Mouse (Mus musculus) cerebellum, adult 9-10 months (tissue): ENCODE results near the gene Mrap.

ENCODE experiments used
- DNase-seq: peaks from one replicate; pipeline ENCODE4 v3.0.0; 2022

Gene Mrap

DNA sequence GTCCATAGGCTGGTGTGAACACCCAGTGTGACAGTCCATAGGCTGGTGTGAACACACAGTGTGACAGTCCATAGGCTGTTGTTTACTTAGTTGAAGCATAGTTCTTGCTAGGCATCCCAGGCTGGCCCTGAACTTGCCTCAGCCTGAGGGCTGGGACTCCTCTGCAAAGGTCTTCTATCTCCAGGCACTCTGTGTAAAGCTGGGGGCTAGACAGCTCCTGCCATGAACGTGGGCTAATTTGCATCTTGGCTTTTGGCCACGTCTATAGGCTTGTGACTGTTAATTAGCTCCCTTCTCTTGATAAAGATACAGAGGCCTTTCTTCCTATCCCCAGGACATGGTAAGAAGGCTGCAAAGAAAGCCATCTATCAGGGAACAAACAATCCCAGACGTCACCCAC is 21.3 kb downstream of the Mrap start:
- DNase-seq: no peak

DNA sequence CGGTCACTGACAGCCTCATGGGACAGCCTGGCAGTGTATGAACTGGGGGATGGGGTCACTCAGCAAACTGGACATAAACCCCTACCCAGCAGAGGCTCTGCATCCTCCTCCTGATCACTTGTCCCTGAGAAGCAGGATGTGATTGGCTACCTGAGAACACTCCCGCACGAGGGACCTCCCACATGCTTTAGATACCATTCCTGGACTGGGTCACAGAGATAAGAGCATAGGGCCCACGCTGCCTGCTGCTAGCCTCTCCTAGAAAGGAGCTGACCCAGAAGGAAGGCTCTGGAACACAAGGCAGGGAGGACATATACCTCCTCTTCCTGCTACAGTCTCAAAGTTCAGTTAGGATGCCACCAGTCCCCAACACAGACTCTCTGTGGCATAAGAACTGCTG is 22.5 kb downstream of the Mrap start:
- no peak for DNase-seq

DNA sequence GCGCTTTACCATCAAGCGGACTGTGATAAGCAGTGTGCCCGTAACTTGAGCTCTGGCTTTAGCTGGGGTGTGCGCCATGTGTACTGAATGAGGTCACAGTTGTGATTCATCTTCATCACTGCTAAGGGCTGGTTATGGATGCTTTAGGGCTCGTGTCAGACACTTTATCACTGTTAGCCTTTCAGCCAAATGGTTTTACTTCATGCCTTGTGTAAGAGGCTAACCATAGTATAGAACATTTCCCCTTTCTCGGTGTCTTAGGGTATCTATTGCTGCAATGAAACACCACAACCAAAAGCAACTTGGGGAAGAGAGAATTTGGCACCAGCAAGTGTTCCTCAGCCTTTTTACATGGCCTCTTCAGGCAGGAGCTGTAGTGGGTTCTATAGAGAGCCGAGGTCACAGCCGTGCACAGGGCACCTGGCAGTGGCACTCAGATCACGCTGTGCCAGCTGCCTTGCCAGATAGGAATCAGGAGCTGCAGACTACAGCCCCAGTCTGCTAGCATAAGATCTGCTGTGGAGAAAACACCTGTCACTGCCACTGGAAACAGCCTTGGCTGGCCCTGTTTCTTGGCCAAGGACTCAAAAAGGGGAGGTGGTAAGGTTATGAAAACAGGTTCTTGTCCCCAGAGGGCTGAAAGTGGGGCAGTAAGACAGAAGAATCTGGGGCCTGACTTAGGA is 27.3 kb downstream of the Mrap start:
- no peak for DNase-seq

DNA sequence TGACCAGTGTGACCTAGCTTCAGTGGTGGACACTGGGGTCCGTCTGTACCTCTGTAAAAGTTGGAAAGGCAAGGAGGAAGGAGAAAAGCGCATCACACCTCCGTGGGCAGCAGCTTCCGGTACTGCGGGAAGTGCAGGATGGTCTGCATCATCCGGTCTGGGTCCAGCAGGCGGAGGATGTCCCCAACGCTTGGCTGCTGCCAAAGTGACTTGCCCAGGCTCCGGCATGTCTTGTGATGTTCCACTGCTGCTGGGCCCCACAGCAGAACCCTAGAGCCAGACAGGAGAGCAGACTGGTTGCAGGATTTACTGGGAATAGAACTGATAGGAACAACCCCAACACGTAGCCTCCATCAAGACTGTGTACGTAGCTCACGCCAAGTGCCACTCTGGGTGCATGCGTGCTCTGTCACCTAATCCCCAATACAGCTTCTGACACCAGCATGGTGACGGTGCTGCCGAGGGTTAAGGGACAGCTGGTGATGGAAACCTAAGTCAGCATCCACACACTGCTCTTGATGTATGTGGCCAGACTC is 29.0 kb downstream of the Mrap start:
- no peak for DNase-seq

DNA sequence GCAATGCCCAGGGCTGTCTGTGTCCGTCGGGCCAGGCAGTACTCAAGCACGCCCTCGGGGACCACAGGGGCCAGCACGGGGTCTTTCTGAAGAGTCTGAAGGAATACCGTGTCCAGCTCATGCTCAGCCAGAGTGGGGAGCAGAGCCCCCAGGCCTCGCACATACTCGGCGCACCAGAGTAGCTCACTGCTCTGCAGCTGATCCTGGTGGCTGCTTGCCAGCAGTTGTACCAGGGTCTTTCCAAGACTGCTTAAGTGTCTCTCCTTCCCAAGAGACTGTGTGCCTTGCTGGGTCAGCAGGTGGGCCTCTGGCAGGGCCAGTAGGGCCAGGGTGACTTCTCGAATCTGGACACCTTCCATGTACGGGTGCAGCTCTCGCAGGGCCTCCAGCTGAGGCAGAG is 36.2 kb downstream of the Mrap start:
- no peak for DNase-seq

DNA sequence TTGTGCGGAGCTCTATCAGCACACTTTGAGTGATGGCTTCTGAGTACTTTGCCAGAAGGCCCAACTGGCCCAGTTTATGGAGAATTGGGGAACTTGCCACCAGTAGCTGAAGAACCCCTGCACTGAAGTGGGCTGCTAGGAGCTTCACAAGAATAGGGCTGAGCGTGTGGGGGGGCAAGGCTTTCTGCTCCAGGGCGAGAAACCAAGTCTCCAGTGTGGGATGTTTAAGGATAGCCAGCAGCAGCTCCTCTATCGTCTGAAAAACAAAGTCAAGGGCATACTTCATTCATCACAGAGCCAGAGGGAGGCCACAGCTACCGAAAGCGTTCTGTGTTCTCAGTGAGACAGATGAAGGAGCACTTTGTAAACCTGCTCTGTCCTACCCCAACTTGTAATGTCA is 36.6 kb downstream of the Mrap start:
- DNase-seq: no peak

DNA sequence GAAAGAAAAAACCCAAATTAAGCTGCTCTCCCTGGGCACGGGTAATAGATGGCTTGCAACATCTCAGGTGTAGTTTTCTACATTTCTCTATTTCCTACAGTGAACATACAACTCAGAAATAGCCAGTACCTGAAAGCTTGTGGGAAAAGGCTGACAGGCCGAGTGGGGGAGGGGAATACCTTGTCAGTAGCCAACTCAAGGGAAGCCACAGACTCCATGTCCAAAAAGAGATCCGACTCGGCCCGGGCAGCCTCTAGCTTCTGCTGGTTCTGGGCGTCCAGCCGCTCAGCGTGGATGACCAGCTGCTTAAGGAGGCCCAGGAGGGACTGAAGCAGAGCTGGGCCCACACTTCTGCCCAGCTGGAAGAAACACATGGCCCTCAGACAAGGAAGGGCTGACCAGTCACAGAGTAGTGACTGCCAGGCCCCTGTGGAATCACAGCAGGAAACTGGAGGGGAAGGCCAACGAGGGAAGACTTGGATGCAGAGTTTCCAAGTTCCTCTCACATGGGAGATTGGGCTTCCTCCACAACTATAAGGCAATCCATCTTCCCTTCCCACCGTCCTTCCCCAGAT is 38.0 kb downstream of the Mrap start:
- no peak for DNase-seq

DNA sequence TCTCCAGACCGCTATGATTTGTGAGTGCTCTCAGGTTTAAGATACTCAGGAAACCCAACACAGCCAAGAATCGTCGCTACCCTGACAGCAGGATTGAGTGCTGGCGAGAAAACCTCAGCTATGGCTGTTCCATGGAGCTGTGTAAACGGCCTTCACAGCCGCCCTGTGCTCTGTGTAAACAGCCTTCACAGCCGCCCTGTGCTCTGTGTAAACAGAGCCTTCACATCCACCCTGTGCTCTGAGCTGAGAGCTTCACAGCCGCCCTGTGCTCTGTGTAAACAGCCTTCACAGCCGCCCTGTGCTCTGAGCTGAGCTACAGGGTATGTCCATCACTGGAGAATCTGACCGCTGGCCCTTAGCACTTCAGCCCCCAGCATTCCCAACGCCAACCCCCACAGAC is 41.8 kb downstream of the Mrap start:
- no peak for DNase-seq

DNA sequence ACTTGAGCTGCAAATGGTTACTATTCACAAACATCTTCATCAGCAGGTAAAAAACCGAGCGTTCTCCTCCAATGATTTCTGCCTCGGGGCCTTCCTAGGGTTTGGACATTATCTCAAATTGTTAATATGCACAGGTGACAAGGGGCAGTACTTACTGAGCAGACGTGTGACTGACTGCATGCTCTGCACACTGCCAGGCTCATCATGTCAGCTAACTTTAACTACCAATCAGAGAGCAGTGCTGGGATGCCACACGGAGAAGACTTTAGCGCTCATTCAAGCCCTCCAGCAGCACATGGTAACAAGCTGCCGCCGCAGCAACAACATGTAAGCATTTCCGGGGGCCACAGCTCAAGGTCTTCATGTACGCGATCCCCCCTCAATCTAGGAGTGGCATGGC is 45.3 kb downstream of the Mrap start:
- no peak for DNase-seq

DNA sequence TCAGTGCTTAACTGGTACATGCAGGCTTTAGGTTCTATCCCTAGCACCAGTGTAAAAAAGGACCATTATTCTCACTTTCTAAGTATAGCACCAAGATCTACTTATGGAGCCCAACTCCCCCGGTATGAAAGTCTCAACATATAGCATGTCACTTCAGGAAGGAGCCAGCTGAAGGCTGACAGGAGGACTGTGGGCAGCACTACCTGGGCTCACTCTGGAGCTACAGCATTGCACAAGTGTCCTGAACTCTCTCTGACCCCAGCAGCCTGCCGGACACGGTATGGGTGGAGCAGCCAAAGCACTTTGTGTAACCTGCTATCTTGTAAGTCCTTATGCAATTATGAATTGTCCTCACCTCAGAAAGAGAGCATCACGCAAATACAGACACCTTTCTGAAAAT is 47.2 kb downstream of the Mrap start:
- DNase-seq: no peak

DNA sequence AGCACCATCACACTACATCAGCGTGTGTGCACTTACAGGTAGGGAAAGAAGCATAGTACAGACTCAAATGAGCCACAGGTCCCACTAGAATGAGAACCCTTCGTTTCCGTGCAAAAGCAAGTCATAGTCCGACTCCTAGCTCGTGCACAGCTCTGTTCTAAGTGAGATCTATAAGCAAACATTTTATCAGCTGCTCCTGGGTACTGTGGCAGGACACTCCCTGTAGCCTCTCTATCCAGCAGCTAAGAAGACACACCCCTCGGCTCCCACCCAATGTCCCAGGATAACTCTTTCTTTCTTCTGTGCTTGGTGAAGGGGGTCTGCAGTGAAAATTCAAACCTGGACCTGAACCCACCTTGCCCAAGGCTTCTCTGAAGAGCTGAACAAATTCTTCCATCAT is 50.6 kb downstream of the Mrap start:
- no peak for DNase-seq

DNA sequence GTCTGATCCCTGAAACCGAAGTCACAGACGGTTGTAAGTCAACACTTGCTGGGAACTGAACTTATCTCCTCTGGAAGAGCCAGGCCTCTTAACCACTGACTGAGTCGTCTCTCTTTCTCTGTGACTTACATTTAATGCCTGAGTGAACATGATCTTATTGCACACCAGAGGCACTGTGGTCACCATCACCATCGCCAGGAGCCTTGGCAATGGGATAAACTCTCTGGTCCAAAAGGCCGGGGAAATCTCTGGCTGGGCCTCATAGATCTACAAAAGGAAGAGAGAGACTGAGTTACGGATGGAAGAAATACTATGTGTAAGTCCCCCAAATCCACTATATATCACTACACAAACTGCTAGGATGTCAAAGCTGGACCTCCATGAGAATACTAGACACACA is 52.9 kb downstream of the Mrap start:
- no peak for DNase-seq

DNA sequence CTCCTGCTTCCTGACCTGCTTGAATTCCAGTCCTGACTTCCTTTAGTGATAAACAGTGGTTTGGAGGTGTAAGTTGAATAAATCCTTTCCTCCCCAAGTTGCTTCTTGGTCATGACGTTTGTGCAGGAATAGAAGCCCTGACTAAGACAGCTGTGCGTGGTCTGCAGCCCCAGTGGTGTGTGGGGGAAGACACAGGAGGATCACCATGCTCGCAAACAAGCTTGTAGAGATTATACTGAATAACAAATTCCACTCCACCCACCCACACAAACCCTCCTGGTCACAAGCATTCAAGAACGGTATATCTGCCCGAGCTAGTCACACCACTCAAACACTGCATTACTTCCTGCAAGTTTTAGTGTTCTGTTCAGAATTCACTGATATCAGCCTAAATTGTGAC is 54.1 kb downstream of the Mrap start:
- no peak for DNase-seq

DNA sequence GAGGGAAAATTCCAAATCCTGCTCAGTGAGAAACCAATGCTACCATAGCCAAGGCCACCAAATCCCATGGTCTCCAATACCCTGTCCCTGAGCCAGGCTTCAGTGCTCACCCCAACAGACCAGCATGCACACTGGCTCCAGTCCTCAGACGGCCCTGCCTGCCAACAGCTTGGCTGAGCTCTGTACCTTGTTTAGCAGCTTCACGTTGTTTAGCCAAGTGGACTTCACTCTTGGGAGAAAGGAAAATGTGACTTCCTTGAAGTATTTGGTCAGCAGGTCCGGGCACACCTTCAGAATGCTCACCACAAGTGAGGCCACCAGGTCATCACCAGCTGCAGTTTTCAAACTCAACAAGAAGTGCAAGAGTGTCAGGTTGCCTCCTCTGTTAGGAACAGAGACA is 54.5 kb downstream of the Mrap start:
- DNase-seq: peak; percentile 17

DNA sequence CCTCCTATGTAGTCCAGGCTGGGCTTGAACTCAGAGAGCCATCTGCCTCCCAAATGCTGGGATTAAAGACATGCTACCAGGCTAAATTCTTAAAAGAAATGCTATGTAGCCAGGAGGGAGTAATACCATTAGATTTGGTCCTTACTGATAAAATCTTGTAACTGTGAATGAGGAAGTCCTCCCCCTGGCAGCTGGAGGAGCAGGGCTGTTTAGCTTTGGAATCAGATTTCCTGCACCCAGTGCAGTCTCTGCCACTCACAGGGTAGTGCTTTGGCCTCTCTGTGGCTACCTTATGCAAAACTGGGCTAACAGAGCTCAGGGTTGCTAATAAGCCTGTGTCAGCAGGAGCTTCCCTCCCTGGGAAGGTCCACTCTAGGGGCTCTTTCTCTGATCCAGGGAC is 56.7 kb downstream of the Mrap start:
- no peak for DNase-seq

DNA sequence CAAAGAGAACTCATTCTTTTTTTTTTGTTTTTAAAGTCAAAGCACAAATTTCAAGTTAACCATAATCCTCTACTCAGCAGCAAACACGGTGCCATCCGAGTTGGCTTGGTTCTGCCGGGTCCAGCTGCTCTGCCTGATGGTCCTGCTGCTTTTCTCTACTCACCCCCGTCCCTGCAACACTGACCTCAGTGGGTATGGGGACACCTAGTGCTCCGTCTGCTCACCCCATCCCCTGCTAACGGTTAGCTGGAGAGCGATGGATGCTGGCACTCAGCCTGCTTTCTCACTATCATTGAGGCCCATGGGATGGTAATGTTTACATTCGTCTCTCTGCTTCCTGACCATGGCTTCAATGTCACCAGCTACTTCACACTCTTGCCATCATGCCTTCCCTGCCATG is 60.4 kb downstream of the Mrap start:
- no peak for DNase-seq

DNA sequence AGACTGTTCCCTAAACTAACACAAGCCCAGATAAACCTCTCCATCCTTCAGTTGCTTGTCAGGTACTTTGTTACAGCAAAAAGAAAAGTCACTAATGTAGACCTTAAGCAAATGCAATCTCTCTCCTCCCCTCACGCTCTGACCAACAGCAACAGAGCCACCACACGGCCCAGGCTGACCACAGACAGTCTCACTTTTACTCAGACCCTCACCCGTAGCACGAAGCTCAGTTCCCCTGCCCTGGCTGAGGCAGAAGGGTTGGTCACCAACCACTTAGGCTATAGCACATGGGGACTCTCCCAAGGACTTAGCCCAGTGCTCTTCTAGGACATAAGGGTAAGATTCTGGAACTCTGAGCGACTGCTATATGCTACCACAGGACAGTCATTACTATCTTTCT is 60.8 kb downstream of the Mrap start:
- no peak for DNase-seq
